ENCODE assay signal across 8 mouse cellular contexts in the genomic region with DNA sequence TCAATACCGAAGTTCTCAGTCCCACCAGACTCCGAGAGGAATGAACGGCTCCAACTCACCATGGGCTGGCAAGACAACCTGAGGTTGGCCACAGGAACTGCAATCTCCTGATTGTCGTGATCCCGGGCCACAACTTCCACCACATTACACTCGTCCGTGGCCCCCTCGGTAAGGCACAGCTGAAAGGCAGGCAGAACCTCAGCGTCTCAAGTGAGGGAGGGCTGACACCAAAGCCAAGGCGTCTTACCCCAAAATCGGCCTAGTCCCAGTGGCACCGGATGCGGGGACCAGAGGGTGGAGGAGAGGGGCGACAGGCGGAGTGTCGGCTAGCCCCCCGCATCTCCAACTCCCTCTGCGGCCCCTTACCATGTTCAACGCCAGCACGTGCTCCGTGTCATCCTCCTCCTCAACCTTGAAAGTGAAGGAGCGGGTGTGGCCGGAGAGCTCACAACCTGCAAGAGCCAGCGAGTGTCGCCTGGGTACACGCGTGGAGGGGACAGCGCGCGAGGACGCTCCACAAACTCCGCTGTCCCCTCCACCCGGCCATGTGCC. TPM values are rescaled to one million over a fixed set of nuclear protein-coding genes. Genes with fewer than 3 reads are reported as not detected.
DNase-seq lines count a peak whose midpoint lies in the region; ATAC-seq and TF ChIP-seq lines count a peak whose summit lies in the region.

No protein-coding gene starts in this region.

- H3K4me1 ChIP-seq in erythroblast, embryonic 14.5 days (ENCODE audit: control insufficient read depth) = peaks cover 36% of the 10 kb centered on the region
- no peaks in the 10 kb centered on the region for H3K4me1 ChIP-seq in bone marrow macrophage, adult 2 months (ENCODE audit: control insufficient read depth, insufficient read depth, low read length)
- peaks cover 29% of the 10 kb centered on the region for H3K4me1 ChIP-seq in hindbrain, embryonic 12.5 days

- peak overlapping the region; percentile 95 for H3K4me2 ChIP-seq in hindbrain, embryonic 12.5 days (replicated peaks)

- H3K27me3 ChIP-seq in erythroblast, embryonic 14.5 days (ENCODE audit: control insufficient read depth) = peaks cover 29% of the 10 kb centered on the region
- peaks cover 46% of the 10 kb centered on the region for H3K27me3 ChIP-seq in hindbrain, embryonic 12.5 days

- no peak overlapping the region for H3K27ac ChIP-seq in bone marrow macrophage, adult 2 months (ENCODE audit: insufficient read depth, low read depth, low read length)
- no peak overlapping the region for H3K27ac ChIP-seq in hindbrain, embryonic 12.5 days

- H3K9ac ChIP-seq in hindbrain, embryonic 12.5 days = peak overlapping the region; percentile 89

- TF ChIP-seq CTCF in bone marrow macrophage, adult 2 months (IDR thresholded peaks at IDR 0.05; ENCODE audit: low read depth, low read length) = no peak

- peak overlapping the region; percentile 95 for H3K4me3 ChIP-seq in erythroblast, embryonic 14.5 days (replicated peaks)
- H3K4me3 ChIP-seq in bone marrow macrophage, adult 2 months (ENCODE audit: insufficient read depth, low read length) = peak overlapping the region; percentile 79
- H3K4me3 ChIP-seq in hindbrain, embryonic 12.5 days = peak overlapping the region; percentile 91

- no peak for TF ChIP-seq POLR2A in bone marrow macrophage, adult 2 months (IDR thresholded peaks at IDR 0.05; ENCODE audit: borderline replicate concordance, low read depth, low read length)

- ATAC-seq in erythroblast, adult 5-6 weeks (replicated peaks; ENCODE audit: low FRiP score, poor library complexity, severe bottlenecking) = no peak
- peak; percentile 37; the same call in 1 of the 2 replicates for ATAC-seq in hindbrain, embryonic 12.5 days (ENCODE audit: low FRiP score)
- ATAC-seq in megakaryocyte-erythroid progenitor cell, adult 5-6 weeks (replicated peaks; ENCODE audit: low FRiP score, low TSS enrichment, poor library complexity, severe bottlenecking) = peak; percentile 28

- peaks cover 51% of the 10 kb centered on the region for H3K36me3 ChIP-seq in erythroblast, embryonic 14.5 days (ENCODE audit: control insufficient read depth)
- H3K36me3 ChIP-seq in hindbrain, embryonic 12.5 days = peaks cover 20% of the 10 kb centered on the region

- peak; percentile 29 to 30 for DNase-seq in B cell, adult 2 months
- peak; percentile 77 for DNase-seq in thymus, postnatal 0 days (ENCODE audit: low spot score)
- no peak for DNase-seq in layer of hippocampus, postnatal 25 days (ENCODE audit: extremely low spot score in 1 of 2, low spot score in 1 of 2)

- WGBS in hindbrain, embryonic 12.5 days = 4% methylated on average over 33 of the region's 33 CpGs

- H3K9me3 ChIP-seq in erythroblast, embryonic 14.5 days (ENCODE audit: control insufficient read depth, low read length) = peaks cover 11% of the 10 kb centered on the region; the same call in 1 of the 2 replicates
- H3K9me3 ChIP-seq in hindbrain, embryonic 12.5 days (replicated peaks) = no peaks in the 10 kb centered on the region

RNA-seq across cellular contexts. Expression of a gene that starts 0.6 kb away (rescaled TPM):
- 1.3 TPM in 2 replicates for polyA plus RNA-seq in erythroblast, embryonic 14.5 days (2012)
- total RNA-seq in erythroblast, adult 5-6 weeks (2015; ENCODE audit: low replicate concordance) = 11.1 and 12.3 TPM in 2 replicates
- 9.4 and 22.3 TPM in 2 replicates for total RNA-seq in erythroblast, adult 5-6 weeks (2017; ENCODE audit: low replicate concordance)
- polyA plus RNA-seq in bone marrow macrophage, adult 2 months (2012; ENCODE audit: insufficient read depth, insufficient read length, missing spikeins) = 24.7 and 34.9 TPM in 2 replicates
- polyA plus RNA-seq in hindbrain, embryonic 12.5 days (2016; fragmentation: Nextera tagmentation; extraction: Ambion mirVana) = 6.7 and 7.6 TPM in 2 replicates
- 124 and 184 TPM in 2 replicates for total RNA-seq in megakaryocyte-erythroid progenitor cell, adult 5-6 weeks (2014; fragmentation: Nextera tagmentation)
- total RNA-seq in megakaryocyte-erythroid progenitor cell, adult 5-6 weeks (2017) = 123 and 135 TPM in 2 replicates
- 27.4 and 34.1 TPM in 2 replicates for polyA plus RNA-seq in thymus, postnatal 0 days (2015; fragmentation: Nextera tagmentation; extraction: Ambion mirVana)
- total RNA-seq in layer of hippocampus, postnatal 25 days (2021) = 10 to 100 TPM; 10.4 to 10.9 TPM

RNA-seq across cellular contexts. Expression of a gene that starts 6.1 kb away (rescaled TPM):
- not detected in 2 replicates for polyA plus RNA-seq in erythroblast, embryonic 14.5 days (2012)
- total RNA-seq in erythroblast, adult 5-6 weeks (2015; ENCODE audit: low replicate concordance) = not detected in 2 replicates
- total RNA-seq in erythroblast, adult 5-6 weeks (2017; ENCODE audit: low replicate concordance) = not detected in 2 replicates
- not detected in 2 replicates for polyA plus RNA-seq in bone marrow macrophage, adult 2 months (2012; ENCODE audit: insufficient read depth, insufficient read length, missing spikeins)
- 2.9 and 3.1 TPM in 2 replicates for polyA plus RNA-seq in hindbrain, embryonic 12.5 days (2016; fragmentation: Nextera tagmentation; extraction: Ambion mirVana)
- not detected in 2 replicates for total RNA-seq in megakaryocyte-erythroid progenitor cell, adult 5-6 weeks (2014; fragmentation: Nextera tagmentation)
- total RNA-seq in megakaryocyte-erythroid progenitor cell, adult 5-6 weeks (2017) = not detected in 2 replicates
- 0.17 and 0.19 TPM in 2 replicates for polyA plus RNA-seq in thymus, postnatal 0 days (2015; fragmentation: Nextera tagmentation; extraction: Ambion mirVana)
- not detected for total RNA-seq in layer of hippocampus, postnatal 25 days (2021)

RNA-seq across cellular contexts. Expression of a gene that starts 34.9 kb away (rescaled TPM):
- 1.9 and 2.3 TPM in 2 replicates for polyA plus RNA-seq in erythroblast, embryonic 14.5 days (2012)
- total RNA-seq in erythroblast, adult 5-6 weeks (2015; ENCODE audit: low replicate concordance) = 124 and 142 TPM in 2 replicates
- 257 and 309 TPM in 2 replicates for total RNA-seq in erythroblast, adult 5-6 weeks (2017; ENCODE audit: low replicate concordance)
- polyA plus RNA-seq in bone marrow macrophage, adult 2 months (2012; ENCODE audit: insufficient read depth, insufficient read length, missing spikeins) = 84.9 and 93.8 TPM in 2 replicates
- 113 and 121 TPM in 2 replicates for polyA plus RNA-seq in hindbrain, embryonic 12.5 days (2016; fragmentation: Nextera tagmentation; extraction: Ambion mirVana)
- 75.0 and 86.3 TPM in 2 replicates for total RNA-seq in megakaryocyte-erythroid progenitor cell, adult 5-6 weeks (2014; fragmentation: Nextera tagmentation)
- 117 and 134 TPM in 2 replicates for total RNA-seq in megakaryocyte-erythroid progenitor cell, adult 5-6 weeks (2017)
- polyA plus RNA-seq in thymus, postnatal 0 days (2015; fragmentation: Nextera tagmentation; extraction: Ambion mirVana) = 61.0 and 90.5 TPM in 2 replicates
- 100 to 1,000 TPM; 147 to 148 TPM for total RNA-seq in layer of hippocampus, postnatal 25 days (2021)

Comparison
In these comparisons a context has a peak if more than half of its experiments do, and no peak if none do; other contexts are left out.
1. DNase-seq: peak in B cell, adult 2 months (2 of 2) and thymus, postnatal 0 days (single experiment); none in layer of hippocampus, postnatal 25 days (0 of 2).
2. RNA of a gene that starts 34.9 kb away (polyA plus RNA-seq): 113 to 121 TPM in hindbrain, embryonic 12.5 days, 61.0 to 90.5 TPM in thymus, postnatal 0 days and 84.9 to 93.8 TPM in bone marrow macrophage, adult 2 months; 1.9 to 2.3 TPM in erythroblast, embryonic 14.5 days; every median in the first group is over 10 times any median in the second.
3. Peak in every context shown above with its lines, with median percentiles within 50 percentile points of each other: H3K4me3 ChIP-seq.